Mouse (Mus musculus): Measurements from ENCODE around the gene Fxyd6. TPM values are rescaled to one million over a fixed set of nuclear protein-coding genes. Genes with fewer than 3 reads are reported as not detected.

Fxyd6 gene
- polyA plus RNA-seq, 1 experiment from 2014 or later, result 14.2 TPM

GRCm38 (mm10) chr9:45368341-45368901, 1.6 kb upstream of the Fxyd6 start:
- Histone ChIP-seq H3K4me2 (no peak overlapping the region), H3K27ac (ENCODE audit: low read depth, low read length) (no peak overlapping the region), H3K4me3 (ENCODE audit: low read depth, low read length) (no peak overlapping the region), H3K9me3 (ENCODE audit: control insufficient read depth, low read length) (no peaks in the 10 kb centered on the region), H3K4me1 (replicated peaks; ENCODE audit: control insufficient read depth, insufficient read depth, low read length) (no peaks in the 10 kb centered on the region), H3K36me3 (ENCODE audit: control insufficient read depth, insufficient read depth, low read length) (no peaks in the 10 kb centered on the region), H3K27me3 (replicated peaks; ENCODE audit: control insufficient read depth, insufficient read depth, low read length) (peaks cover 36% of the 10 kb centered on the region), H3K9ac (ENCODE audit: low read depth, low read length) (no peak overlapping the region)
- DNase-seq (ENCODE audit: low spot score), result no peak
- 44% methylated on average over 5 of the region's 5 CpGs for WGBS
- no peak for ATAC-seq (replicated peaks; ENCODE audit: low FRiP score)

- DNase-seq (ENCODE audit: low spot score) (peak; percentile 55), ATAC-seq (replicated peaks; ENCODE audit: low FRiP score) (no peak)
- no peaks in the 10 kb centered on the region for H3K36me3 ChIP-seq (ENCODE audit: control insufficient read depth, insufficient read depth, low read length)
- H3K4me2 ChIP-seq, result peak overlapping the region; percentile 66
- H3K9ac ChIP-seq (ENCODE audit: low read depth, low read length), result peak overlapping the region; percentile 15
- WGBS, result 12% methylated on average over 25 of the region's 25 CpGs
- H3K4me1 ChIP-seq (replicated peaks; ENCODE audit: control insufficient read depth, insufficient read depth, low read length), result no peaks in the 10 kb centered on the region
- peaks cover 36% of the 10 kb centered on the region for H3K27me3 ChIP-seq (replicated peaks; ENCODE audit: control insufficient read depth, insufficient read depth, low read length)
- H3K27ac ChIP-seq (ENCODE audit: low read depth, low read length), result no peak overlapping the region
- H3K9me3 ChIP-seq (ENCODE audit: control insufficient read depth, low read length), result no peaks in the 10 kb centered on the region
- H3K4me3 ChIP-seq (ENCODE audit: low read depth, low read length), result peak overlapping the region; percentile 34
Measured at GRCm38 (mm10) chr9:45370616-45371336, 791 bp downstream of the Fxyd6 start.

- H3K27ac ChIP-seq (ENCODE audit: low read depth, low read length), result no peak overlapping the region
- H3K27me3 ChIP-seq (replicated peaks; ENCODE audit: control insufficient read depth, insufficient read depth, low read length), result peaks cover 36% of the 10 kb centered on the region
- H3K4me1 ChIP-seq (replicated peaks; ENCODE audit: control insufficient read depth, insufficient read depth, low read length), result no peaks in the 10 kb centered on the region
- ATAC-seq (replicated peaks; ENCODE audit: low FRiP score), result no peak
- H3K4me3 ChIP-seq (ENCODE audit: low read depth, low read length), result peak overlapping the region; percentile 34; the same call in 1 of the 2 replicates
- no peak for DNase-seq (ENCODE audit: low spot score)
- peak overlapping the region; percentile 66 for H3K4me2 ChIP-seq
- H3K9me3 ChIP-seq (ENCODE audit: control insufficient read depth, low read length), result no peaks in the 10 kb centered on the region
- no peak overlapping the region for H3K9ac ChIP-seq (ENCODE audit: low read depth, low read length)
- no peaks in the 10 kb centered on the region for H3K36me3 ChIP-seq (ENCODE audit: control insufficient read depth, insufficient read depth, low read length)
- 38% methylated on average over 2 of the region's 2 CpGs for WGBS
Measured at GRCm38 (mm10) chr9:45371337-45371707, 1.3 kb downstream of the Fxyd6 start.

DNA sequence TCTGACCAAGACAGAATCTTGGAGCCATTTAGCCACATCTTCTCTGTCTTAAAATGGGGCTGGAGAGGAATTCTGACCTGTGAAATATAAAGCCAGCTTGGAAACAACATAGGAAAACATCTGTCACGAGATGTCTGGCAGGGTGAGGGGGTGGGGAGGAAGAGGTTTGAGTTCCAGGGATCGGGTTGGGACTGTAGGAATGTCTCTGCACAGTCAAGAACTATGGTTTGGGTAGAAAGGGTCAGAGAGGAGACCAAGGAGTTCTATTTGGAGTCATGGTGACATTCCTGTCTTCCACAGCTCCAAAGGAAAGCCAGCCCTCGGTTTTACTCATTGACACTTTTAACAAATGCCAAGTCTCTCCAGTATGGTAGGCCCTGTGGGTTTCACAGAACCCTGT, 3.9 kb downstream of the Fxyd6 start:
- no peaks in the 10 kb centered on the region for H3K9me3 ChIP-seq (ENCODE audit: control insufficient read depth, low read length)
- 64% methylated on average over 3 of the region's 3 CpGs for WGBS
- no peak overlapping the region for H3K4me2 ChIP-seq
- peaks cover 30% of the 10 kb centered on the region for H3K27me3 ChIP-seq (replicated peaks; ENCODE audit: control insufficient read depth, insufficient read depth, low read length)
- ATAC-seq (replicated peaks; ENCODE audit: low FRiP score) (no peak), DNase-seq (ENCODE audit: low spot score) (no peak)
- H3K4me3 ChIP-seq (ENCODE audit: low read depth, low read length), result no peak overlapping the region
- no peaks in the 10 kb centered on the region for H3K4me1 ChIP-seq (replicated peaks; ENCODE audit: control insufficient read depth, insufficient read depth, low read length)
- no peaks in the 10 kb centered on the region for H3K36me3 ChIP-seq (ENCODE audit: control insufficient read depth, insufficient read depth, low read length)
- H3K27ac ChIP-seq (ENCODE audit: low read depth, low read length), result no peak overlapping the region
- H3K9ac ChIP-seq (ENCODE audit: low read depth, low read length), result no peak overlapping the region

DNA sequence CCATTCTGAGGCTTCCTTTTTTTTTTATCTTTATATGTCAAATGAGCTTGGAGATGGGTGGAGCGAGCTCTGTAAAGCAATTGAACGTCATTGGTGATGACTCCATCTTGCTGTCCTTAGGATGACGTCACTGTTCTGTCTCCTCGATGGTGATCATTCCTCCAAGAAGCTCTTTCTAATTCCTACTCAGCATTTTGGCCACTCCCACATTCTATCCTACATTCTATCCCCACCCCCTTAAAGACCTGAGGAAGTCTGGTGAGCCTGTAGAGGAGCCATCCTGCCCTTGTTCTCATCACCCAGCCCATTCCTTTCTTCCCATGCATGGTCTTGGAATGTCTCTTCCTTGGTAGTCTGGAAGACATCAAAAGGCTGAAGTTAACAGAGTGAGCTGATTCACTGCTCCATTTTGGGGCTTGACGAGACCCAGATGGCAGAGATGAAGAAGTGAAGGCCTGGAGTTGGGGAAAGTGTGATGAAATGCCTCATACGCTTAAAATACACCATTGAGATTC, 5.1 kb downstream of the Fxyd6 start:
- Histone ChIP-seq H3K36me3 (ENCODE audit: control insufficient read depth, insufficient read depth, low read length) (no peaks in the 10 kb centered on the region), H3K9me3 (ENCODE audit: control insufficient read depth, low read length) (no peaks in the 10 kb centered on the region), H3K27ac (ENCODE audit: low read depth, low read length) (no peak overlapping the region), H3K4me3 (ENCODE audit: low read depth, low read length) (no peak overlapping the region), H3K9ac (ENCODE audit: low read depth, low read length) (no peak overlapping the region), H3K4me2 (no peak overlapping the region), H3K4me1 (replicated peaks; ENCODE audit: control insufficient read depth, insufficient read depth, low read length) (no peaks in the 10 kb centered on the region), H3K27me3 (replicated peaks; ENCODE audit: control insufficient read depth, insufficient read depth, low read length) (peaks cover 21% of the 10 kb centered on the region)
- ATAC-seq (replicated peaks; ENCODE audit: low FRiP score) (no peak), DNase-seq (ENCODE audit: low spot score) (no peak)
- WGBS, result 73% methylated on average over 6 of the region's 6 CpGs

GRCm38 (mm10) chr9:45376427-45376826, 6.4 kb downstream of the Fxyd6 start:
- Histone ChIP-seq H3K4me1 (replicated peaks; ENCODE audit: control insufficient read depth, insufficient read depth, low read length) (no peaks in the 10 kb centered on the region), H3K4me2 (no peak overlapping the region), H3K27me3 (replicated peaks; ENCODE audit: control insufficient read depth, insufficient read depth, low read length) (peaks cover 7% of the 10 kb centered on the region), H3K9ac (ENCODE audit: low read depth, low read length) (no peak overlapping the region), H3K27ac (ENCODE audit: low read depth, low read length) (no peak overlapping the region), H3K36me3 (ENCODE audit: control insufficient read depth, insufficient read depth, low read length) (no peaks in the 10 kb centered on the region), H3K4me3 (ENCODE audit: low read depth, low read length) (no peak overlapping the region), H3K9me3 (ENCODE audit: control insufficient read depth, low read length) (no peaks in the 10 kb centered on the region)
- ATAC-seq (replicated peaks; ENCODE audit: low FRiP score) (no peak), DNase-seq (ENCODE audit: low spot score) (no peak)
- 63% methylated on average over 4 of the region's 4 CpGs for WGBS

GRCm38 (mm10) chr9:45376883-45377282, 6.9 kb downstream of the Fxyd6 start:
- Histone ChIP-seq H3K36me3 (ENCODE audit: control insufficient read depth, insufficient read depth, low read length) (no peaks in the 10 kb centered on the region), H3K27me3 (replicated peaks; ENCODE audit: control insufficient read depth, insufficient read depth, low read length) (peaks cover 3% of the 10 kb centered on the region), H3K9ac (ENCODE audit: low read depth, low read length) (no peak overlapping the region), H3K9me3 (ENCODE audit: control insufficient read depth, low read length) (no peaks in the 10 kb centered on the region), H3K4me3 (ENCODE audit: low read depth, low read length) (no peak overlapping the region), H3K4me1 (replicated peaks; ENCODE audit: control insufficient read depth, insufficient read depth, low read length) (no peaks in the 10 kb centered on the region), H3K27ac (ENCODE audit: low read depth, low read length) (no peak overlapping the region), H3K4me2 (no peak overlapping the region)
- WGBS, result 87% methylated on average over 2 of the region's 2 CpGs
- ATAC-seq (replicated peaks; ENCODE audit: low FRiP score) (no peak), DNase-seq (ENCODE audit: low spot score) (no peak)

GRCm38 (mm10) chr9:45380411-45381251, 10.6 kb downstream of the Fxyd6 start:
- no peak for ATAC-seq (replicated peaks; ENCODE audit: low FRiP score)
- Histone ChIP-seq H3K36me3 (ENCODE audit: control insufficient read depth, insufficient read depth, low read length) (no peaks in the 10 kb centered on the region), H3K4me1 (replicated peaks; ENCODE audit: control insufficient read depth, insufficient read depth, low read length) (no peaks in the 10 kb centered on the region), H3K9ac (ENCODE audit: low read depth, low read length) (no peak overlapping the region), H3K4me2 (no peak overlapping the region), H3K4me3 (ENCODE audit: low read depth, low read length) (no peak overlapping the region), H3K27ac (ENCODE audit: low read depth, low read length) (no peak overlapping the region), H3K9me3 (ENCODE audit: control insufficient read depth, low read length) (no peaks in the 10 kb centered on the region), H3K27me3 (replicated peaks; ENCODE audit: control insufficient read depth, insufficient read depth, low read length) (no peaks in the 10 kb centered on the region)
- DNase-seq (ENCODE audit: low spot score), result no peak
- 61% methylated on average over 10 of the region's 10 CpGs for WGBS
